Mouse (Mus musculus) spleen, adult 2 months (tissue): ENCODE measurements around the gene Morf4l1.

Experiments
- CTCF ChIP-seq: fragments of 200-500 bp; IDR thresholded peaks from 2 replicates; pipeline ENCODE4 v1.5.1; 2011; ENCODE audit warnings: mild to moderate bottlenecking, inconsistent platforms; ENCODE audit not compliant: insufficient read depth, insufficient read length, insufficient replicate concordance; ENCODE audit errors: extremely low read depth
- POLR2A ChIP-seq: fragments of 200-500 bp; IDR thresholded peaks from 2 replicates; pipeline ENCODE4 v1.6.1; 2011; ENCODE audit warnings: low read depth, low read length, inconsistent platforms

DNA sequence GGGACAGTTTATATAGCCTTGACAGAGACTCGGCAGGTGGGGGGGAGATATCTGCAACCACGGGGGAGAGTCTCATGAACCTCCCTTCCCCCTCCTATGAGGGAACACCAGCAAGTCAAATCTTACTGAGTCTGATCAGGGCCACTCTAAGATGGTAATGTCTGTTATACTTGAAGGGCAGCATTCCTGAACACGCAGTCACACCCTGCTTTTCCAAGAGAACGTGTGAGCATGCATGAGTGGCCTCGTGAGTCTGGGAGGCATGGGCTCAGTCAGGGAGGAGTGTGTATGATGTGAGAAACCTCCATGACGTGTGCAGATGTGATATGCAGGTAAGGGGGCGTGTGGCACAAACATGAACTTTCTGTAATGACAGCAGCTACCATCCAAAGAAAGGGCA is 45.1 kb downstream of the Morf4l1 start:
- TF ChIP-seq CTCF = no peak
- TF ChIP-seq POLR2A = no peak
